Mouse (Mus musculus) liver, embryonic 11.5 days (tissue): ENCODE measurements around the gene 4921517D22Rik. TPM values are rescaled to one million over a fixed set of nuclear protein-coding genes. Genes with fewer than 3 reads are reported as not detected.

Source experiments
- ATAC-seq: fragments of 200-750 bp; cut with Nextera tagmentation; replicated peaks from 2 replicates; pipeline ENCODE4 v1.8.0; 2017; ENCODE audit warnings: moderate number of reproducible peaks, mild to moderate bottlenecking, moderate TSS enrichment, moderate library complexity; ENCODE audit not compliant: low FRiP score
- DNase-seq: peaks from one replicate; pipeline ENCODE4 v3.0.0-alpha.2; 2017; ENCODE audit warnings: low spot score
- H3K27ac ChIP-seq: fragments of 300-500 bp; sonication (generic); 2 replicates; pipeline ENCODE4 v1.5.1; 2014; ENCODE audit warnings: mild to moderate bottlenecking, low read depth, low read length, control low read depth
- H3K27me3 ChIP-seq: fragments of 300-500 bp; sonication (generic); replicated peaks from 2 replicates; pipeline ENCODE4 v1.6.1; 2014; ENCODE audit warnings: low read length, mixed read lengths; ENCODE audit not compliant: control insufficient read depth, insufficient read depth
- H3K36me3 ChIP-seq: fragments of 300-500 bp; sonication (generic); 2 replicates; pipeline ENCODE4 v1.6.1; 2014; ENCODE audit warnings: mild to moderate bottlenecking, low read length, moderate library complexity, mixed read lengths; ENCODE audit not compliant: control insufficient read depth, insufficient read depth
- H3K4me1 ChIP-seq: fragments of 300-500 bp; sonication (generic); replicated peaks from 2 replicates; pipeline ENCODE4 v1.6.1; 2014; ENCODE audit warnings: low read length, mixed read lengths; ENCODE audit not compliant: control insufficient read depth, insufficient read depth
- H3K4me2 ChIP-seq: fragments of 300-500 bp; sonication (generic); 2 replicates; pipeline ENCODE4 v1.6.1; 2014; ENCODE audit warnings: mild to moderate bottlenecking, control low read depth, moderate library complexity
- H3K4me3 ChIP-seq: fragments of 300-500 bp; sonication (generic); 2 replicates; pipeline ENCODE4 v1.5.1; 2014; ENCODE audit warnings: low read depth, low read length, control low read depth
- H3K9ac ChIP-seq: fragments of 300-500 bp; sonication (generic); 2 replicates; pipeline ENCODE4 v1.6.1; 2014; ENCODE audit warnings: low read depth, low read length, control low read depth
- H3K9me3 ChIP-seq: fragments of 300-500 bp; sonication (generic); 2 replicates; pipeline ENCODE4 v1.6.1; 2016; ENCODE audit warnings: low read length, inconsistent platforms, mixed read lengths; ENCODE audit not compliant: control insufficient read depth
- WGBS: fragments of 180-500 bp; shearing (Covaris S2); extraction: QIAGEN DNeasy Blood & Tissue Kit; methylation state at CpG from one replicate; pipeline ENCODE4 v1.1.7; 2014; 5-methylcytosine and 5-hydroxymethylcytosine counted together
- polyA plus RNA-seq: library from polyadenylated mRNA; unstranded; fragments of >200 nt; fragmentation: Nextera tagmentation; extraction: Ambion mirVana; gene quantifications from 2 replicates; pipeline ENCODE4 v1.2.1, GENCODE M21; 2014

Gene 4921517D22Rik
- polyA plus RNA-seq, 1 experiment from 2014 or later, result not detected

GRCm38 (mm10) chr13:59674215-59674614 is 19.7 kb downstream of the 4921517D22Rik start:
- Histone ChIP-seq H3K27ac (peak overlapping the region; percentile 36; the same call in 1 of the 2 replicates), H3K9ac (peak overlapping the region; percentile 95)

DNA sequence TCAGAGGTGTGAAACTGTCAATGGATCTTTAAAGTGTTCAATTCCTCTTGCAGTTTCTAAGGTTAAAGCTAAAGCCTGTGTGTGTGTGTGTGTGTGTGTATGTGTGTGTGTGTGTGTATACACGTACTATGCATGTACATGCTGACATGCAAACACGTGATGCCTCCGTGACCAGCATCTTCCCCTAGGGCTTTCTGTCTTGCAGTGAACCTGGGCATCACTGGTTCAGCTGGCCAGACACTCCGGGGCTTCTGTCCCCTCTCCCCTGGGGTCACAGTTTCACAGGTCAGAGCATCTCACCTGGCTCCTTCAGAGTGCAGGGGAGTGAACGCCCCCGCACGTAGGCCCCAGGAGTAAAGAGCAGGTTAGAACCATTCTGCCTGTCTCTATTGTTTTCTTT is 20.3 kb downstream of the 4921517D22Rik start:
- Histone ChIP-seq H3K9ac (peak overlapping the region; percentile 57), H3K9me3 (no peaks in the 10 kb centered on the region), H3K36me3 (no peaks in the 10 kb centered on the region), H3K4me1 (peaks cover 40% of the 10 kb centered on the region), H3K4me3 (peak overlapping the region; percentile 89), H3K27me3 (no peaks in the 10 kb centered on the region), H3K4me2 (peak overlapping the region; percentile 76), H3K27ac (no peak overlapping the region)
- ATAC-seq (no peak), DNase-seq (no peak)
- 72% methylated on average over 7 of the region's 7 CpGs for WGBS

More at GRCm38 (mm10) chr13:59674215-59674614, 19.7 kb downstream of the 4921517D22Rik start:
- DNase-seq, result no peak
- WGBS, result 20% methylated on average over 3 of the region's 3 CpGs
- no peaks in the 10 kb centered on the region for H3K9me3 ChIP-seq
- no peaks in the 10 kb centered on the region for H3K27me3 ChIP-seq
- ATAC-seq, result no peak
- no peaks in the 10 kb centered on the region for H3K36me3 ChIP-seq
- peaks cover 39% of the 10 kb centered on the region for H3K4me1 ChIP-seq
- peak overlapping the region; percentile 89 for H3K4me3 ChIP-seq
- peak overlapping the region; percentile 76 for H3K4me2 ChIP-seq

GRCm38 (mm10) chr13:59672248-59672647 is 21.7 kb downstream of the 4921517D22Rik start:
- DNase-seq, result no peak
- Histone ChIP-seq H3K27me3 (no peaks in the 10 kb centered on the region), H3K4me1 (peaks cover 47% of the 10 kb centered on the region), H3K9me3 (no peaks in the 10 kb centered on the region), H3K4me2 (peak overlapping the region; percentile 50), H3K36me3 (no peaks in the 10 kb centered on the region), H3K4me3 (0 out of 2 replicates have a peak overlapping the region, but pooled peaks have one; percentile 11), H3K9ac (no peak overlapping the region), H3K27ac (peak overlapping the region; percentile 28; the same call in 1 of the 2 replicates)
- WGBS, result 37% methylated on average over 6 of the region's 6 CpGs
- ATAC-seq, result no peak

- no peak overlapping the region; the same call in 1 of the 2 replicates for H3K4me2 ChIP-seq
Observed at GRCm38 (mm10) chr13:59671521-59671920, 22.4 kb downstream of the 4921517D22Rik start.

DNA sequence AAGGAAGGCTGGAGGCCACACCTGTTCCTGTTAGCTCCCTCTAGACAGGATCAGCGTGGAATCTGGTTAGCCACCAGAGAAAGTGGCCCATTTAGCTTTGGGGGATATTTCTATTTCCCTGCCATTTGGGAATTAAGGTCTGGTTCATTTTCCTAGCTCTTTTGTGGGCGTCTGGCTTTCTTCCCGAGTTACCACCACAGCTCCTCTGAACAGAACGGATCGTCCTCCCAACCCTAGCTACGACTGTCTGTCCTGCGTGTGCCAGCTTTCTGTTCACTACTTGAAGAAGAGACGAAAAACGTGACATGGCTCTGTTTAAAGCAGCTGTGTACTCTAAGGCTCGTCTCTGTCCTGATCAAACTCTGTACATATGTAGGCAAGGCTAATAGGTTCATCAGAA is 24.0 kb downstream of the 4921517D22Rik start:
- Histone ChIP-seq H3K27ac (no peak overlapping the region; the same call in 1 of the 2 replicates), H3K4me3 (no peak overlapping the region), H3K9ac (no peak overlapping the region), H3K4me1 (peaks cover 50% of the 10 kb centered on the region), H3K27me3 (no peaks in the 10 kb centered on the region), H3K9me3 (no peaks in the 10 kb centered on the region), H3K36me3 (peaks cover 8% of the 10 kb centered on the region; the same call in 1 of the 2 replicates), H3K4me2 (no peak overlapping the region; the same call in 1 of the 2 replicates)
- DNase-seq, result no peak
- WGBS, result 90% methylated on average over 10 of the region's 10 CpGs
- no peak for ATAC-seq

More at GRCm38 (mm10) chr13:59671521-59671920, 22.4 kb downstream of the 4921517D22Rik start:
- no peaks in the 10 kb centered on the region for H3K27me3 ChIP-seq
- H3K4me1 ChIP-seq, result peaks cover 50% of the 10 kb centered on the region
- no peak overlapping the region for H3K4me3 ChIP-seq
- H3K9ac ChIP-seq, result no peak overlapping the region
- WGBS, result 56% methylated on average over 2 of the region's 2 CpGs
- no peak for DNase-seq
- ATAC-seq, result no peak
- peak overlapping the region; percentile 28; the same call in 1 of the 2 replicates for H3K27ac ChIP-seq
- H3K9me3 ChIP-seq, result no peaks in the 10 kb centered on the region
- 0 out of 2 replicates have a peak, but pooled peaks cover 3% of the 10 kb centered on the region for H3K36me3 ChIP-seq

GRCm38 (mm10) chr13:59668501-59669093 is 25.3 kb downstream of the 4921517D22Rik start:
- Histone ChIP-seq H3K27me3 (no peaks in the 10 kb centered on the region), H3K4me3 (peak overlapping the region; percentile 4; the same call in 1 of the 2 replicates), H3K36me3 (peaks cover 20% of the 10 kb centered on the region), H3K4me2 (peak overlapping the region; percentile 50), H3K9ac (no peak overlapping the region), H3K27ac (peak overlapping the region; percentile 66), H3K9me3 (no peaks in the 10 kb centered on the region), H3K4me1 (peaks cover 45% of the 10 kb centered on the region)
- WGBS, result 18% methylated on average over 11 of the region's 11 CpGs
- ATAC-seq, result peak; percentile 98
- DNase-seq, result peak; percentile 60

- Histone ChIP-seq H3K4me1 (peaks cover 40% of the 10 kb centered on the region), H3K27ac (no peak overlapping the region), H3K9me3 (no peaks in the 10 kb centered on the region), H3K9ac (no peak overlapping the region), H3K4me3 (no peak overlapping the region), H3K36me3 (peaks cover 27% of the 10 kb centered on the region), H3K4me2 (no peak overlapping the region), H3K27me3 (no peaks in the 10 kb centered on the region)
- 78% methylated on average over 5 of the region's 5 CpGs for WGBS
- no peak for ATAC-seq
- no peak for DNase-seq
Observed at GRCm38 (mm10) chr13:59667763-59668162, 26.1 kb downstream of the 4921517D22Rik start.

GRCm38 (mm10) chr13:59663939-59664712 is 29.8 kb downstream of the 4921517D22Rik start:
- Histone ChIP-seq H3K27me3 (no peaks in the 10 kb centered on the region), H3K36me3 (peaks cover 40% of the 10 kb centered on the region), H3K4me2 (no peak overlapping the region), H3K27ac (no peak overlapping the region), H3K4me1 (peaks cover 15% of the 10 kb centered on the region), H3K9ac (no peak overlapping the region), H3K4me3 (no peak overlapping the region), H3K9me3 (no peaks in the 10 kb centered on the region)
- 90% methylated on average over 19 of the region's 19 CpGs for WGBS
- ATAC-seq (no peak), DNase-seq (no peak)
